Mouse (Mus musculus) MEL (cell line): ENCODE measurements at regions not wholly inside any gene's neighbourhood (a gene's known extent, or its start where the extent isn't known, plus 50 kb on each side); places are given as distances from the start of the nearest gene placed in this dataset.

ENCODE experiments used
- DNase-seq: peaks from one replicate; pipeline ENCODE4 v3.0.0; 2011; ENCODE audit warnings: low read depth, low spot score
- H3K27ac ChIP-seq: 2 replicates; pipeline ENCODE4 v1.5.1; 2012; ENCODE audit warnings: low read depth, mild to moderate bottlenecking, control low read depth, low read length, moderate library complexity; ENCODE audit not compliant: control insufficient read depth
- H3K27me3 ChIP-seq, 2 experiments: fragments of 150-350 bp in 1 of 2; sonication (generic) in 1 of 2; 2 replicates each; pipeline ENCODE4 v1.6.1; 2012; ENCODE audit warnings: low read length in 2 of 2, mild to moderate bottlenecking in 2 of 2, improper control_type of control experiment in 1 of 2, moderate library complexity in 1 of 2; ENCODE audit not compliant: insufficient read depth in 2 of 2, control insufficient read depth in 1 of 2
- H3K36me3 ChIP-seq, 2 experiments: 2 replicates each; pipeline ENCODE4 v1.6.1; 2012 to 2014; ENCODE audit warnings: low read length in 2 of 2, improper control_type of control experiment in 1 of 2, inconsistent platforms in 1 of 2, mild to moderate bottlenecking in 1 of 2; ENCODE audit not compliant: insufficient read depth in 2 of 2, control insufficient read depth in 1 of 2
- H3K4me1 ChIP-seq, 2 experiments: fragments of 150-350 bp in 1 of 2; sonication (generic) in 1 of 2; 2 replicates each; pipeline ENCODE4 v1.6.1; 2012; ENCODE audit warnings: low read length in 2 of 2, improper control_type of control experiment in 1 of 2, mild to moderate bottlenecking in 1 of 2; ENCODE audit not compliant: insufficient read depth in 2 of 2, control insufficient read depth in 1 of 2
- H3K4me3 ChIP-seq, 2 experiments: fragments of 150-350 bp in 1 of 2; sonication (generic) in 1 of 2; 2 replicates each; pipeline ENCODE4 v1.5.1; 2012; ENCODE audit warnings: low read depth in 2 of 2, low read length in 2 of 2, mild to moderate bottlenecking in 2 of 2, moderate library complexity in 2 of 2, control low read depth in 1 of 2, improper control_type of control experiment in 1 of 2; ENCODE audit not compliant: control insufficient read depth in 1 of 2, insufficient read depth in 1 of 2
- H3K79me2 ChIP-seq: 2 replicates; pipeline ENCODE4 v1.6.1; 2012; ENCODE audit warnings: mild to moderate bottlenecking, low read length, moderate library complexity; ENCODE audit not compliant: control insufficient read depth, poor library complexity, insufficient read depth
- H3K9ac ChIP-seq: 2 replicates; pipeline ENCODE4 v1.6.1; 2012; ENCODE audit warnings: low read depth, mild to moderate bottlenecking, control low read depth, low read length, moderate library complexity; ENCODE audit not compliant: control insufficient read depth, poor library complexity, severe bottlenecking
- H3K9me3 ChIP-seq: fragments of 150-350 bp; sonication (generic); replicated peaks from 2 replicates; pipeline ENCODE4 v1.6.1; 2012; ENCODE audit warnings: mild to moderate bottlenecking, low read length, improper control_type of control experiment, moderate library complexity; ENCODE audit not compliant: insufficient read depth
- BHLHE40 ChIP-seq: IDR thresholded peaks from 2 replicates; pipeline ENCODE4 v1.6.1; 2012; ENCODE audit warnings: low read depth, mild to moderate bottlenecking, inconsistent platforms, low read length, improper control_type of control experiment, borderline replicate concordance
- CHD2 ChIP-seq: IDR thresholded peaks from 2 replicates; pipeline ENCODE4 v1.6.1; 2011; ENCODE audit warnings: low read length, improper control_type of control experiment
- CTCF ChIP-seq, 3 experiments: IDR thresholded peaks in 2 of 3; conservative IDR thresholded peaks in 1 of 3; 2 replicates each; pipeline ENCODE4 v1.5.1; 2011 to 2012; ENCODE audit warnings: low read length in 3 of 3, low read depth in 2 of 3, mild to moderate bottlenecking in 2 of 3, improper control_type of control experiment in 1 of 3, inconsistent platforms in 1 of 3, mixed read lengths in 1 of 3, moderate library complexity in 1 of 3; ENCODE audit not compliant: control insufficient read depth in 1 of 3, insufficient read depth in 1 of 3, poor library complexity in 1 of 3, severe bottlenecking in 1 of 3
- E2F4 ChIP-seq: IDR thresholded peaks from 2 replicates; pipeline ENCODE4 v1.6.1; 2011; ENCODE audit warnings: low read depth, low read length, improper control_type of control experiment, borderline replicate concordance
- EP300 ChIP-seq, 2 experiments: IDR thresholded peaks; 2 replicates each; pipeline ENCODE4 v1.6.1; 2011; ENCODE audit warnings: improper control_type of control experiment in 2 of 2, low read length in 2 of 2, low read depth in 1 of 2, mild to moderate bottlenecking in 1 of 2
- ETS1 ChIP-seq: IDR thresholded peaks from 2 replicates; pipeline ENCODE4 v1.6.1; 2012; ENCODE audit warnings: low read depth, mild to moderate bottlenecking, inconsistent platforms, low read length, improper control_type of control experiment, moderate library complexity
- GABPA ChIP-seq: IDR thresholded peaks from 2 replicates; pipeline ENCODE4 v1.6.1; 2012; ENCODE audit warnings: low read depth, mild to moderate bottlenecking, inconsistent platforms, low read length, improper control_type of control experiment, moderate library complexity
- GATA1 ChIP-seq: IDR thresholded peaks from 2 replicates; pipeline ENCODE4 v1.6.1; 2011; ENCODE audit warnings: low read depth, low read length, improper control_type of control experiment
- JUND ChIP-seq: IDR thresholded peaks from 2 replicates; pipeline ENCODE4 v1.6.1; 2011; ENCODE audit warnings: low read depth, mild to moderate bottlenecking, improper control_type of control experiment, low read length
- KAT2A ChIP-seq: conservative IDR thresholded peaks from 2 replicates; pipeline ENCODE4 v1.6.1; 2012; ENCODE audit warnings: low read depth, low read length, improper control_type of control experiment, inconsistent platforms
- MAFK ChIP-seq: IDR thresholded peaks from 2 replicates; pipeline ENCODE4 v1.6.1; 2011; ENCODE audit warnings: low read depth, mild to moderate bottlenecking, low read length, improper control_type of control experiment, borderline replicate concordance
- MXI1 ChIP-seq: IDR thresholded peaks from 2 replicates; pipeline ENCODE4 v1.6.1; 2011; ENCODE audit warnings: mild to moderate bottlenecking, low read depth, low read length, improper control_type of control experiment
- NELFE ChIP-seq: IDR thresholded peaks from 2 replicates; pipeline ENCODE4 v1.6.1; 2011; ENCODE audit warnings: low read depth, low read length, improper control_type of control experiment
- NRF1 ChIP-seq: IDR thresholded peaks from 2 replicates; pipeline ENCODE4 v1.6.1; 2014; ENCODE audit warnings: low read depth, mild to moderate bottlenecking, inconsistent platforms, low read length, improper control_type of control experiment, moderate library complexity; ENCODE audit not compliant: poor library complexity, insufficient read depth, severe bottlenecking
- POLR2A ChIP-seq, 2 experiments: IDR thresholded peaks; 2 replicates each; pipeline ENCODE4 v1.6.1; 2011 to 2012; ENCODE audit warnings: low read length in 2 of 2, mild to moderate bottlenecking in 2 of 2, control low read depth in 1 of 2, improper control_type of control experiment in 1 of 2, low read depth in 1 of 2, moderate library complexity in 1 of 2; ENCODE audit not compliant: control insufficient read depth in 1 of 2, insufficient read depth in 1 of 2, poor library complexity in 1 of 2
- RAD21 ChIP-seq: IDR thresholded peaks from 2 replicates; pipeline ENCODE4 v1.6.1; 2011; ENCODE audit warnings: mild to moderate bottlenecking, low read depth, low read length, improper control_type of control experiment
- RCOR1 ChIP-seq: IDR thresholded peaks from 2 replicates; pipeline ENCODE4 v1.6.1; 2012; ENCODE audit warnings: low read depth, mild to moderate bottlenecking, inconsistent platforms, low read length, improper control_type of control experiment
- SIN3A ChIP-seq: IDR thresholded peaks from 2 replicates; pipeline ENCODE4 v1.6.1; 2012; ENCODE audit warnings: low read length, improper control_type of control experiment, inconsistent platforms
- TAL1 ChIP-seq: IDR thresholded peaks from 2 replicates; pipeline ENCODE4 v1.6.1; 2012; ENCODE audit warnings: mild to moderate bottlenecking, inconsistent platforms, low read length, moderate library complexity, mixed read lengths
- TBP ChIP-seq: IDR thresholded peaks from 2 replicates; pipeline ENCODE4 v1.8.0; 2011; ENCODE audit warnings: low read depth, low read length, improper control_type of control experiment
- USF1 ChIP-seq: IDR thresholded peaks from 2 replicates; pipeline ENCODE4 v1.6.1; 2014; ENCODE audit warnings: low read depth, mild to moderate bottlenecking, inconsistent platforms, low read length, improper control_type of control experiment, moderate library complexity
- USF2 ChIP-seq, 2 experiments: IDR thresholded peaks; 2 replicates each; pipeline ENCODE4 v1.6.1; 2011 to 2012; ENCODE audit warnings: improper control_type of control experiment in 2 of 2, low read length in 2 of 2, borderline replicate concordance in 1 of 2, inconsistent platforms in 1 of 2, low read depth in 1 of 2, mild to moderate bottlenecking in 1 of 2; ENCODE audit not compliant: insufficient read depth in 1 of 2
- ZKSCAN1 ChIP-seq: IDR thresholded peaks from 2 replicates; pipeline ENCODE4 v1.6.1; 2012; ENCODE audit warnings: low read depth, mild to moderate bottlenecking, inconsistent platforms, low read length, improper control_type of control experiment, moderate library complexity
- ZMIZ1 ChIP-seq: IDR thresholded peaks from 2 replicates; pipeline ENCODE4 v1.6.1; 2012; ENCODE audit warnings: low read depth, mild to moderate bottlenecking, inconsistent platforms, low read length, improper control_type of control experiment, moderate library complexity
- ZNF384 ChIP-seq: IDR thresholded peaks from 2 replicates; pipeline ENCODE4 v1.6.1; 2012; ENCODE audit warnings: low read depth, mild to moderate bottlenecking, inconsistent platforms, low read length, improper control_type of control experiment

- Histone ChIP-seq H3K27me3 (no peaks in the 10 kb centered on the region), H3K79me2 (no peaks in the 10 kb centered on the region), H3K9ac (no peak overlapping the region), H3K9me3 (no peaks in the 10 kb centered on the region), H3K27ac (no peak overlapping the region), H3K36me3 (no peaks in the 10 kb centered on the region), H3K4me3 (no peak overlapping the region), H3K4me1 (no peaks in the 10 kb centered on the region)
- DNase-seq = no peak
- no peak for TF ChIP-seq KAT2A
- no peak for TF ChIP-seq POLR2A (IDR thresholded peaks at IDR 0.05; ENCODE audit: control insufficient read depth in 1 of 2, insufficient read depth in 1 of 2, low read depth in 1 of 2, low read length in 2 of 2, poor library complexity in 1 of 2)
- TF ChIP-seq BHLHE40 = no peak
- no peak for TF ChIP-seq CTCF (IDR thresholded peaks at IDR 0.05 in 2 of 3, conservative IDR thresholded peaks at IDR 0.05 in 1 of 3; ENCODE audit: control insufficient read depth in 1 of 3, insufficient read depth in 1 of 3, low read depth in 2 of 3, low read length in 3 of 3, poor library complexity in 1 of 3, severe bottlenecking in 1 of 3)
- no peak for TF ChIP-seq USF2 (IDR thresholded peaks at IDR 0.05; ENCODE audit: borderline replicate concordance in 1 of 2, insufficient read depth in 1 of 2, low read depth in 1 of 2, low read length in 2 of 2)
- no peak for TF ChIP-seq MXI1
- no peak for TF ChIP-seq NRF1
- TF ChIP-seq TAL1 = no peak
- no peak for TF ChIP-seq USF1
Observed at GRCm38 (mm10) chr5:149945651-149946050, 72.8 kb upstream of the Rxfp2 start.

- no peak overlapping the region for H3K4me3 ChIP-seq
- no peaks in the 10 kb centered on the region for H3K9me3 ChIP-seq
- no peaks in the 10 kb centered on the region for H3K79me2 ChIP-seq
- no peaks in the 10 kb centered on the region for H3K27me3 ChIP-seq
- H3K4me1 ChIP-seq = no peaks in the 10 kb centered on the region
- no peak for DNase-seq
- no peak overlapping the region for H3K9ac ChIP-seq
- no peaks in the 10 kb centered on the region for H3K36me3 ChIP-seq
- TF ChIP-seq CHD2 = no peak
- no peak for TF ChIP-seq JUND
- TF ChIP-seq BHLHE40 = no peak
- TF ChIP-seq ZMIZ1 = no peak
- no peak for TF ChIP-seq TAL1
- no peak for TF ChIP-seq ZKSCAN1
- no peak for TF ChIP-seq E2F4
- TF ChIP-seq ETS1 = no peak
- no peak for TF ChIP-seq EP300 (IDR thresholded peaks at IDR 0.05; ENCODE audit: low read depth in 1 of 2, low read length in 2 of 2)
- no peak for TF ChIP-seq NRF1
- no peak for TF ChIP-seq USF1
- no peak for TF ChIP-seq NELFE
- TF ChIP-seq GATA1 = no peak
- no peak for TF ChIP-seq SIN3A
- no peak for TF ChIP-seq MAFK
- no peak for TF ChIP-seq RCOR1
- no peak for TF ChIP-seq GABPA
- no peak for TF ChIP-seq ZNF384
- no peak for TF ChIP-seq TBP
- no peak for TF ChIP-seq RAD21
- TF ChIP-seq, all 39 proteins: peak for 0
- no peak overlapping the region for H3K27ac ChIP-seq
Observed at GRCm38 (mm10) chr5:149947491-149947890, 71.0 kb upstream of the Rxfp2 start.
